Mouse (Mus musculus) liver, embryonic 14.5 days (tissue): Measurements from ENCODE around the gene Clec12a. TPM values are rescaled to one million over a fixed set of nuclear protein-coding genes. Genes with fewer than 3 reads are reported as not detected.
"Not testable (repeated sequence)": the region's sequence is repeated elsewhere in the genome, so short reads cannot be mapped to it uniquely, and the experiment has no call there.

Experiments used
- ATAC-seq: fragments of 200-750 bp; cut with Nextera tagmentation; 2 replicates; pipeline ENCODE4 v1.8.0; 2017; ENCODE audit warnings: moderate number of reproducible peaks, mild to moderate bottlenecking, moderate library complexity; ENCODE audit not compliant: insufficient read depth
- DNase-seq, 3 experiments: peaks; one replicate each; pipeline ENCODE4 v3.0.0-alpha.2; 2012 to 2013; ENCODE audit warnings: low read depth in 3 of 3, low spot score in 3 of 3
- H3K27ac ChIP-seq: fragments of 300-500 bp; sonication (generic); 2 replicates; pipeline ENCODE4 v1.5.1; 2014; ENCODE audit warnings: moderate library complexity, mild to moderate bottlenecking, control low read depth, inconsistent platforms
- H3K27me3 ChIP-seq: fragments of 300-500 bp; sonication (generic); 2 replicates; pipeline ENCODE4 v1.6.1; 2014; ENCODE audit warnings: mild to moderate bottlenecking, low read length, moderate library complexity; ENCODE audit not compliant: control insufficient read depth, insufficient read depth
- H3K36me3 ChIP-seq: fragments of 300-500 bp; sonication (generic); replicated peaks from 2 replicates; pipeline ENCODE4 v1.6.1; 2014; ENCODE audit warnings: low read depth; ENCODE audit not compliant: control insufficient read depth, insufficient read depth
- H3K4me1 ChIP-seq, 2 experiments: fragments of 200-500 bp in 1 of 2; fragments of 300-500 bp in 1 of 2; sonication (generic) in 1 of 2; replicated peaks; 2 replicates each; pipeline ENCODE4 v1.6.1; 2012 to 2014; ENCODE audit warnings: antibody characterized with exemption in 1 of 2, inconsistent platforms in 1 of 2, low read length in 1 of 2; ENCODE audit not compliant: control insufficient read depth in 2 of 2, insufficient read depth in 2 of 2
- H3K4me2 ChIP-seq: fragments of 300-500 bp; sonication (generic); 2 replicates; pipeline ENCODE4 v1.6.1; 2014; ENCODE audit warnings: low read depth, mild to moderate bottlenecking, control low read depth, moderate library complexity
- H3K4me3 ChIP-seq, 2 experiments: fragments of 200-500 bp in 1 of 2; fragments of 300-500 bp in 1 of 2; sonication (generic) in 1 of 2; 2 replicates each; pipeline ENCODE4 v1.5.1; 2012 to 2014; ENCODE audit warnings: low read depth in 2 of 2, low read length in 2 of 2, mild to moderate bottlenecking in 2 of 2, control low read depth in 1 of 2, inconsistent platforms in 1 of 2, moderate library complexity in 1 of 2; ENCODE audit not compliant: insufficient read depth in 1 of 2
- H3K9ac ChIP-seq: fragments of 300-500 bp; sonication (generic); replicated peaks from 2 replicates; pipeline ENCODE4 v1.6.1; 2014; ENCODE audit warnings: mild to moderate bottlenecking, control low read depth, moderate library complexity
- H3K9me3 ChIP-seq: fragments of 300-500 bp; sonication (generic); 2 replicates; pipeline ENCODE4 v1.6.1; 2016; ENCODE audit warnings: low read length, mixed read lengths; ENCODE audit not compliant: control insufficient read depth
- CTCF ChIP-seq: IDR thresholded peaks from 2 replicates; pipeline ENCODE4 v1.5.1; 2016; ENCODE audit warnings: antibody characterized with exemption, low read depth, control low read depth
- EP300 ChIP-seq: IDR thresholded peaks from 2 replicates; pipeline ENCODE4 v1.6.1; 2016; ENCODE audit warnings: antibody characterized with exemption, low read depth
- WGBS: fragments of 180-500 bp; shearing (Covaris S2); extraction: QIAGEN DNeasy Blood & Tissue Kit; methylation state at CpG from one replicate; pipeline ENCODE4 v1.1.7; 2014; ENCODE audit not compliant: insufficient replicate concordance; 5-methylcytosine and 5-hydroxymethylcytosine counted together
- polyA plus RNA-seq, 2 experiments: library from polyadenylated mRNA; depleted of rRNA in 1 of 2; stranded (reverse) in 1 of 2; unstranded in 1 of 2; fragments of >200 nt; fragmentation: Nextera tagmentation in 1 of 2; extraction: Ambion mirVana in 1 of 2; gene quantifications; 2 replicates each; pipeline versions ENCODE4 v1.2.1 to v1.2.3; 2012 to 2014

The Clec12a gene
- polyA plus RNA-seq (2012; rRNA removed) (3.3 and 5.5 TPM in 2 replicates), polyA plus RNA-seq (2014; fragmentation: Nextera tagmentation; extraction: Ambion mirVana) (9.5 and 10.4 TPM in 2 replicates)

DNA sequence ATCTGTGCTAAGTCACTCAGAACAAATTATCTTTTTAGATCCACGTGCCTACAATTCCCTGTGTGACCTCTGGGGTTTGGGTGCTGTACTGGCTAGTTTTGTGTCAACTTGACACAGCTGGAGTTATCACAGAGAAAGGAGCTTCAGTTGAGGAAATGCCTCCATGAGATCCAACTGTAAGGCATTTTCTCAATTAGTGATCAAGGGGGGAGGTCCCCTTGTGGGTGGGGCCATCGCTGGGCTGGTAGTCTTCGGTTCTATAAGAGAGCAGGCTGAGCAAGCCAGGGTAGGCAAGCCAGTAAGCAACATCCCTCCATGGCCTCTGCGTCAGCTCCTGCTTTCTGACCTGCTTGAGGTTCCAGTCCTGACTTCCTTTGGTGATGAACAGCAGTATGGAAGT, at the start of gene Clec12a:
Gene Clec12a (plus strand): TSS at position 301 of the 400 bp plus-strand sequence.
- not testable (repeated sequence) for DNase-seq, H3K4me1 ChIP-seq, H3K9me3 ChIP-seq, H3K4me2 ChIP-seq, ATAC-seq, H3K27me3 ChIP-seq, H3K9ac ChIP-seq, H3K36me3 ChIP-seq, H3K27ac ChIP-seq, H3K4me3 ChIP-seq
- WGBS, result 53% methylated on average over 4 of the region's 4 CpGs

DNA sequence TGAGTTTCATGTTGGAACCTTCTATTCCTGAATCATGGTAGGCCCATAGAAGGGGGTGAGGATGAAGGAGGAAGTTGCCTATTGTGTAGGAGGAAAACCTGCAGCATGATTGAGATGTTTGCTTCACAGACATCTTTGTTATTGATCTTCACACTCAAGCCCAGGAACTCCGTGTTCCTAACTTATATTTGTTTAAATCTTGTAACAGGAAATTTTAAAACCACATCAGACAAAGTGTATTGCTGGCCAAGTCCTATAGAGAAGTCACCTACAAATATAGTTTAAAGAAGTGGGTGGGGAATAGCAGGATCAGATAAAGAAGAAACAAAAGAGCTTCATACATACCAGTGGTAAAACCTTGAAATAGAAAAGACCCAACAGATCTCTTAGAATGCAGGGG, 38.3 kb upstream of the Clec12a start:
- Histone ChIP-seq H3K36me3 (no peaks in the 10 kb centered on the region), H3K27me3 (no peaks in the 10 kb centered on the region), H3K9me3 (no peaks in the 10 kb centered on the region), H3K4me3 (no peak overlapping the region), H3K27ac (no peak overlapping the region), H3K9ac (no peak overlapping the region), H3K4me1 (no peaks in the 10 kb centered on the region), H3K4me2 (no peak overlapping the region)
- ATAC-seq (no peak), DNase-seq (no peak)
- 21% methylated on average over 1 of the region's 1 CpGs for WGBS
- no peak for TF ChIP-seq CTCF
- TF ChIP-seq EP300, result no peak

DNA sequence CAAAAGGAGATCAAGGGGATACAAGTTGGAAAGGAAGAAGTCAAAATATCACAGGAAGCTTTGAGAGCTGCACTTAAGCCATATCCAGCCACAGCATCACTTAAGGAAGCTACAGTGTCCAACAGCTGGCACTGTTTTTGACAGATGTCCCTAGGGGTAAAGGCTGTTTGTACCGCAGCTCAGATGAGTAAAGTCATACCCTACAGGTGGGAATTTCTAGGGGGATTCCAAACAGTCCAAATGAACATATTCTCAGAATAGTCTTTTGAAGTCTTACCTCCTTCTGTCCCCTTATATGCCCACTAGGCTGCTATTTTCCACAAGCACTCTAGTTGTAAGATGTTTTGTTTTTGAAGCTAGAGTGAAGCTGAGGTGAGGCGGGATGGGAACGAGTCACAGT, 30.0 kb upstream of the Clec12a start:
- Histone ChIP-seq H3K4me1 (no peaks in the 10 kb centered on the region), H3K4me2 (no peak overlapping the region), H3K27ac (no peak overlapping the region), H3K4me3 (no peak overlapping the region), H3K27me3 (no peaks in the 10 kb centered on the region), H3K9ac (no peak overlapping the region), H3K9me3 (no peaks in the 10 kb centered on the region), H3K36me3 (no peaks in the 10 kb centered on the region)
- 53% methylated on average over 3 of the region's 3 CpGs for WGBS
- ATAC-seq (no peak), DNase-seq (no peak)
- TF ChIP-seq EP300 (no peak), CTCF (no peak)

DNA sequence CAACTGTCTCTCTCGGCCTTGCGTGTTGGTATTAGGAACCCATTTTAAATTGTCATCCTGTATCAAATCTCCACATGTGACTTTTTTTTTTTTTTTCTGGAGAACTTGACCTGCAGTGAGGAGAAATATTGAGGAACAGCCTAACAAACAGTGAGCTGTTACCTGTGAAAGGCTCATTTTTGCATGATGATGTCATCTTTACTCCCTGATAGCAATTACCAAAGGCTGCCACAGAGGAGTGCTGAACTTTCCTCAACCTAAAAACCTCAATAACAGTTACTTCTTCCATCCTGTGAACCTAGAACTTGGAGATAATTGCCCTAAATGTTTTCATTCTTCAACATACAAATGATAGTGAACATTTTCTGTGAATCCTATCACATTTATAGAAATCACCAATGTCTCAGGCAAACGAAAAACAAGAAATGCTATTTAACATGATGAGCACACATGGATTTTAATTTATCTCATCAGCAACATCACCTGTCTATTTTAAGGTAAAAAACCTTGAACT, 27.8 kb upstream of the Clec12a start:
- H3K9me3 ChIP-seq, result no peaks in the 10 kb centered on the region
- no peaks in the 10 kb centered on the region for H3K36me3 ChIP-seq
- H3K4me2 ChIP-seq, result no peak overlapping the region
- H3K4me1 ChIP-seq, result no peaks in the 10 kb centered on the region
- DNase-seq (no peak), ATAC-seq (no peak)
- no peaks in the 10 kb centered on the region for H3K27me3 ChIP-seq
- H3K4me3 ChIP-seq, result no peak overlapping the region
- 75% methylated on average over 3 of the region's 3 CpGs for WGBS
- TF ChIP-seq CTCF (no peak), EP300 (no peak)
- no peak overlapping the region for H3K27ac ChIP-seq
- no peak overlapping the region for H3K9ac ChIP-seq

DNA sequence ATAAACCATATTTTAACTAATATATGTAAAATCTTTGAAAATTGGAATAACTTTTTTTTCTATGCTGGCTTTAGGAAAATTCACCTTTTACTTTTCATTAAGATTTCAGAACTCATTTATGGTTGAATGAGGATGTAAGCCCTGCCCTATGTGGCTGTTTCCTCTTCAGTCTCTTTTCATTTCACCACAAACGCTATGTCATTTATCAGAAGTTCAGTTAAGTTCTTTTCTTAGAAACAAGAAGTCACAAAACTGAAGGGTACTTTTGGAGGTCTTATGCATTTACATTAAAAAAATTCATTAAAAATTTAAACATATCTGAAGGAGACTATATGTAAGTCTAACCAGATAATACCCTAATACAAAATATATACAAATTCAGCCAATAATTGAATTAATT, 26.8 kb upstream of the Clec12a start:
- no peak overlapping the region for H3K4me3 ChIP-seq
- H3K4me2 ChIP-seq, result no peak overlapping the region
- H3K27ac ChIP-seq, result no peak overlapping the region
- TF ChIP-seq CTCF, result no peak
- no peaks in the 10 kb centered on the region for H3K4me1 ChIP-seq
- no peaks in the 10 kb centered on the region for H3K36me3 ChIP-seq
- no peak overlapping the region for H3K9ac ChIP-seq
- no peaks in the 10 kb centered on the region for H3K9me3 ChIP-seq
- ATAC-seq (no peak), DNase-seq (no peak)
- 16% methylated on average over 1 of the region's 1 CpGs for WGBS
- no peaks in the 10 kb centered on the region for H3K27me3 ChIP-seq
